Mouse (Mus musculus): ENCODE measurements at regions not wholly inside any gene's neighbourhood (a gene's known extent, or its start where the extent isn't known, plus 50 kb on each side); places are given as distances from the start of the nearest gene placed in this dataset.

GRCm38 (mm10) chr2:9646963-9647362 is 234.1 kb upstream of the 4930412O13Rik start:
- no peak for ATAC-seq (replicated peaks; ENCODE audit: low FRiP score)
- no peak overlapping the region for H3K4me2 ChIP-seq (ENCODE audit: low read depth, low read length, severe bottlenecking)
- 0 out of 2 replicates have a peak, but pooled peaks cover 1% of the 10 kb centered on the region for H3K4me1 ChIP-seq (replicated peaks; ENCODE audit: control insufficient read depth, insufficient read depth, low read length)
- H3K27me3 ChIP-seq (ENCODE audit: control insufficient read depth, insufficient read depth, low read length): no peaks in the 10 kb centered on the region
- no peak overlapping the region for H3K4me3 ChIP-seq (ENCODE audit: low read depth, low read length)
- 7% methylated on average over 4 of the region's 4 CpGs for WGBS
- H3K27ac ChIP-seq (ENCODE audit: low read depth, low read length): no peak overlapping the region
- no peak for DNase-seq (ENCODE audit: low spot score)
- no peak overlapping the region for H3K9ac ChIP-seq (ENCODE audit: low read length)
- no peaks in the 10 kb centered on the region for H3K9me3 ChIP-seq (ENCODE audit: control insufficient read depth, low read length)
- no peaks in the 10 kb centered on the region for H3K36me3 ChIP-seq (ENCODE audit: control insufficient read depth, insufficient read depth, low read length)

GRCm38 (mm10) chr2:9650082-9650481 is 231.0 kb upstream of the 4930412O13Rik start:
- DNase-seq (ENCODE audit: low spot score) (no peak), ATAC-seq (replicated peaks; ENCODE audit: low FRiP score) (no peak)
- Histone ChIP-seq H3K4me3 (ENCODE audit: low read depth, low read length) (no peak overlapping the region), H3K4me1 (replicated peaks; ENCODE audit: control insufficient read depth, insufficient read depth, low read length) (0 out of 2 replicates have a peak, but pooled peaks cover 1% of the 10 kb centered on the region), H3K9ac (ENCODE audit: low read length) (no peak overlapping the region), H3K27me3 (ENCODE audit: control insufficient read depth, insufficient read depth, low read length) (no peaks in the 10 kb centered on the region), H3K27ac (ENCODE audit: low read depth, low read length) (no peak overlapping the region), H3K4me2 (ENCODE audit: low read depth, low read length, severe bottlenecking) (no peak overlapping the region), H3K36me3 (ENCODE audit: control insufficient read depth, insufficient read depth, low read length) (no peaks in the 10 kb centered on the region), H3K9me3 (ENCODE audit: control insufficient read depth, low read length) (no peaks in the 10 kb centered on the region)
- 97% methylated on average over 1 of the region's 1 CpGs for WGBS

- Histone ChIP-seq H3K4me1 (replicated peaks; ENCODE audit: control insufficient read depth, insufficient read depth, low read length) (no peaks in the 10 kb centered on the region), H3K36me3 (ENCODE audit: control insufficient read depth, insufficient read depth, low read length) (no peaks in the 10 kb centered on the region), H3K4me2 (ENCODE audit: low read depth, low read length, severe bottlenecking) (no peak overlapping the region), H3K9me3 (ENCODE audit: control insufficient read depth, low read length) (no peaks in the 10 kb centered on the region), H3K27me3 (ENCODE audit: control insufficient read depth, insufficient read depth, low read length) (no peaks in the 10 kb centered on the region), H3K4me3 (ENCODE audit: low read depth, low read length) (no peak overlapping the region), H3K9ac (ENCODE audit: low read length) (no peak overlapping the region), H3K27ac (ENCODE audit: low read depth, low read length) (no peak overlapping the region)
- DNase-seq (ENCODE audit: low spot score) (no peak), ATAC-seq (replicated peaks; ENCODE audit: low FRiP score) (no peak)
- 89% methylated on average over 4 of the region's 4 CpGs for WGBS
Measured at GRCm38 (mm10) chr2:9658880-9659279, 222.2 kb upstream of the 4930412O13Rik start.

GRCm38 (mm10) chr2:9669621-9670020 is 211.4 kb upstream of the 4930412O13Rik start:
- H3K4me1 ChIP-seq (replicated peaks; ENCODE audit: control insufficient read depth, insufficient read depth, low read length): no peaks in the 10 kb centered on the region
- H3K4me3 ChIP-seq (ENCODE audit: low read depth, low read length): no peak overlapping the region
- no peaks in the 10 kb centered on the region for H3K36me3 ChIP-seq (ENCODE audit: control insufficient read depth, insufficient read depth, low read length)
- no peak overlapping the region for H3K9ac ChIP-seq (ENCODE audit: low read length)
- H3K9me3 ChIP-seq (ENCODE audit: control insufficient read depth, low read length): no peaks in the 10 kb centered on the region
- ATAC-seq (replicated peaks; ENCODE audit: low FRiP score) (no peak), DNase-seq (ENCODE audit: low spot score) (no peak)
- H3K4me2 ChIP-seq (ENCODE audit: low read depth, low read length, severe bottlenecking): no peak overlapping the region
- no peaks in the 10 kb centered on the region for H3K27me3 ChIP-seq (ENCODE audit: control insufficient read depth, insufficient read depth, low read length)
- no peak overlapping the region for H3K27ac ChIP-seq (ENCODE audit: low read depth, low read length)
- 76% methylated on average over 4 of the region's 4 CpGs for WGBS

- ATAC-seq (replicated peaks; ENCODE audit: low FRiP score): no peak
Measured at GRCm38 (mm10) chr2:9681691-9682152, 199.3 kb upstream of the 4930412O13Rik start.

GRCm38 (mm10) chr2:9683673-9684210 is 197.3 kb upstream of the 4930412O13Rik start:
- no peaks in the 10 kb centered on the region for H3K27me3 ChIP-seq (ENCODE audit: control insufficient read depth, insufficient read depth, low read length)
- H3K9ac ChIP-seq (ENCODE audit: low read length): no peak overlapping the region
- H3K4me3 ChIP-seq (ENCODE audit: low read depth, low read length): no peak overlapping the region
- H3K36me3 ChIP-seq (ENCODE audit: control insufficient read depth, insufficient read depth, low read length): no peaks in the 10 kb centered on the region
- no peaks in the 10 kb centered on the region for H3K4me1 ChIP-seq (replicated peaks; ENCODE audit: control insufficient read depth, insufficient read depth, low read length)
- ATAC-seq (replicated peaks; ENCODE audit: low FRiP score) (no peak), DNase-seq (ENCODE audit: low spot score) (no peak)
- no peak overlapping the region for H3K27ac ChIP-seq (ENCODE audit: low read depth, low read length)
- no peak overlapping the region for H3K4me2 ChIP-seq (ENCODE audit: low read depth, low read length, severe bottlenecking)
- 85% methylated on average over 2 of the region's 2 CpGs for WGBS
- no peaks in the 10 kb centered on the region for H3K9me3 ChIP-seq (ENCODE audit: control insufficient read depth, low read length)

More at GRCm38 (mm10) chr2:9681691-9682152, 199.3 kb upstream of the 4930412O13Rik start:
- DNase-seq (ENCODE audit: low spot score): no peak
- no peaks in the 10 kb centered on the region for H3K36me3 ChIP-seq (ENCODE audit: control insufficient read depth, insufficient read depth, low read length)
- no peak overlapping the region for H3K4me3 ChIP-seq (ENCODE audit: low read depth, low read length)
- H3K9ac ChIP-seq (ENCODE audit: low read length): no peak overlapping the region
- H3K27me3 ChIP-seq (ENCODE audit: control insufficient read depth, insufficient read depth, low read length): no peaks in the 10 kb centered on the region
- no peak overlapping the region for H3K4me2 ChIP-seq (ENCODE audit: low read depth, low read length, severe bottlenecking)
- WGBS: 79% methylated on average over 7 of the region's 7 CpGs
- no peaks in the 10 kb centered on the region for H3K4me1 ChIP-seq (replicated peaks; ENCODE audit: control insufficient read depth, insufficient read depth, low read length)
- H3K27ac ChIP-seq (ENCODE audit: low read depth, low read length): no peak overlapping the region
- no peaks in the 10 kb centered on the region for H3K9me3 ChIP-seq (ENCODE audit: control insufficient read depth, low read length)

- no peaks in the 10 kb centered on the region for H3K9me3 ChIP-seq (ENCODE audit: control insufficient read depth, low read length)
- no peak overlapping the region for H3K27ac ChIP-seq (ENCODE audit: low read depth, low read length)
- no peak overlapping the region for H3K4me2 ChIP-seq (ENCODE audit: low read depth, low read length, severe bottlenecking)
- WGBS: 94% methylated on average over 7 of the region's 7 CpGs
- H3K4me3 ChIP-seq (ENCODE audit: low read depth, low read length): no peak overlapping the region
- no peak for DNase-seq (ENCODE audit: low spot score)
- ATAC-seq (replicated peaks; ENCODE audit: low FRiP score): no peak
- no peaks in the 10 kb centered on the region for H3K27me3 ChIP-seq (ENCODE audit: control insufficient read depth, insufficient read depth, low read length)
- no peak overlapping the region for H3K9ac ChIP-seq (ENCODE audit: low read length)
- no peaks in the 10 kb centered on the region for H3K36me3 ChIP-seq (ENCODE audit: control insufficient read depth, insufficient read depth, low read length)
- no peaks in the 10 kb centered on the region for H3K4me1 ChIP-seq (replicated peaks; ENCODE audit: control insufficient read depth, insufficient read depth, low read length)
Measured at GRCm38 (mm10) chr2:9688176-9688575, 192.9 kb upstream of the 4930412O13Rik start.

- Histone ChIP-seq H3K9ac (ENCODE audit: low read length) (no peak overlapping the region), H3K36me3 (ENCODE audit: control insufficient read depth, insufficient read depth, low read length) (no peaks in the 10 kb centered on the region), H3K27ac (ENCODE audit: low read depth, low read length) (no peak overlapping the region), H3K4me1 (replicated peaks; ENCODE audit: control insufficient read depth, insufficient read depth, low read length) (no peaks in the 10 kb centered on the region), H3K4me3 (ENCODE audit: low read depth, low read length) (no peak overlapping the region), H3K27me3 (ENCODE audit: control insufficient read depth, insufficient read depth, low read length) (no peaks in the 10 kb centered on the region), H3K9me3 (ENCODE audit: control insufficient read depth, low read length) (no peaks in the 10 kb centered on the region), H3K4me2 (ENCODE audit: low read depth, low read length, severe bottlenecking) (no peak overlapping the region)
- no peak for ATAC-seq (replicated peaks; ENCODE audit: low FRiP score)
- no peak for DNase-seq (ENCODE audit: low spot score)
- whole genome bisulfite sequencing: 80% methylated on average over 5 of the region's 5 CpGs
Measured at GRCm38 (mm10) chr2:9689518-9689917, 191.5 kb upstream of the 4930412O13Rik start.

GRCm38 (mm10) chr2:9691506-9691905 is 189.5 kb upstream of the 4930412O13Rik start:
- Histone ChIP-seq H3K36me3 (ENCODE audit: control insufficient read depth, insufficient read depth, low read length) (no peaks in the 10 kb centered on the region), H3K9ac (ENCODE audit: low read length) (no peak overlapping the region), H3K4me2 (ENCODE audit: low read depth, low read length, severe bottlenecking) (no peak overlapping the region), H3K27ac (ENCODE audit: low read depth, low read length) (no peak overlapping the region), H3K9me3 (ENCODE audit: control insufficient read depth, low read length) (no peaks in the 10 kb centered on the region), H3K4me1 (replicated peaks; ENCODE audit: control insufficient read depth, insufficient read depth, low read length) (no peaks in the 10 kb centered on the region), H3K27me3 (ENCODE audit: control insufficient read depth, insufficient read depth, low read length) (no peaks in the 10 kb centered on the region), H3K4me3 (ENCODE audit: low read depth, low read length) (no peak overlapping the region)
- DNase-seq (ENCODE audit: low spot score): no peak
- no peak for ATAC-seq (replicated peaks; ENCODE audit: low FRiP score)
- WGBS: 70% methylated on average over 5 of the region's 5 CpGs

Measured in forebrain, embryonic 11.5 days (tissue).